Mouse (Mus musculus): ENCODE measurements around the gene Crhr2.

GRCm38 (mm10) chr6:55174741-55175181 lies 41.9 kb upstream of the Crhr2 start, which contains the start of gene Inmt:
- TF ChIP-seq GATA1 (IDR thresholded peaks at IDR 0.05; ENCODE audit: low read length) (no peak), TAL1 (IDR thresholded peaks at IDR 0.05; ENCODE audit: low read length) (no peak)
